Mouse (Mus musculus): ENCODE measurements around the gene E130114P18Rik. TPM values are rescaled to one million over a fixed set of nuclear protein-coding genes. Genes with fewer than 3 reads are reported as not detected.

The E130114P18Rik gene
- polyA plus RNA-seq, 1 experiment: not detected

GRCm38 (mm10) chr4:97808885-97809284 lies 31.0 kb upstream of the E130114P18Rik start:
- TF ChIP-seq TAL1 (IDR thresholded peaks at IDR 0.05; ENCODE audit: low read length) (no peak), GATA1 (IDR thresholded peaks at IDR 0.05; ENCODE audit: low read length) (no peak)
- Histone ChIP-seq H3K4me1 (ENCODE audit: control insufficient read depth) (peaks cover 4% of the 10 kb centered on the region; the same call in 1 of the 2 replicates), H3K27me3 (ENCODE audit: control insufficient read depth) (no peaks in the 10 kb centered on the region), H3K4me3 (replicated peaks) (no peak overlapping the region), H3K36me3 (ENCODE audit: control insufficient read depth) (no peaks in the 10 kb centered on the region), H3K9me3 (ENCODE audit: control insufficient read depth, low read length) (no peaks in the 10 kb centered on the region)

- Histone ChIP-seq H3K27me3 (ENCODE audit: control insufficient read depth) (no peaks in the 10 kb centered on the region), H3K4me3 (replicated peaks) (no peak overlapping the region), H3K36me3 (ENCODE audit: control insufficient read depth) (no peaks in the 10 kb centered on the region; the same call in 1 of the 2 replicates), H3K4me1 (ENCODE audit: control insufficient read depth) (peaks cover 4% of the 10 kb centered on the region; the same call in 1 of the 2 replicates), H3K9me3 (ENCODE audit: control insufficient read depth, low read length) (no peaks in the 10 kb centered on the region)
- TF ChIP-seq GATA1 (IDR thresholded peaks at IDR 0.05; ENCODE audit: low read length): no peak
- no peak for TF ChIP-seq TAL1 (IDR thresholded peaks at IDR 0.05; ENCODE audit: low read length)
Measured at GRCm38 (mm10) chr4:97806924-97807323, 29.0 kb upstream of the E130114P18Rik start.

- H3K4me3 ChIP-seq (replicated peaks): no peak overlapping the region
- no peaks in the 10 kb centered on the region for H3K27me3 ChIP-seq (ENCODE audit: control insufficient read depth)
- H3K9me3 ChIP-seq (ENCODE audit: control insufficient read depth, low read length): no peaks in the 10 kb centered on the region
- peaks cover 4% of the 10 kb centered on the region; the same call in 1 of the 2 replicates for H3K4me1 ChIP-seq (ENCODE audit: control insufficient read depth)
- H3K36me3 ChIP-seq (ENCODE audit: control insufficient read depth): no peaks in the 10 kb centered on the region; the same call in 1 of the 2 replicates
- TF ChIP-seq GATA1 (IDR thresholded peaks at IDR 0.05; ENCODE audit: low read length) (no peak), TAL1 (IDR thresholded peaks at IDR 0.05; ENCODE audit: low read length) (no peak)
Measured at GRCm38 (mm10) chr4:97805896-97806808, 28.3 kb upstream of the E130114P18Rik start.

GRCm38 (mm10) chr4:97805255-97805654 lies 27.4 kb upstream of the E130114P18Rik start:
- Histone ChIP-seq H3K27me3 (ENCODE audit: control insufficient read depth) (no peaks in the 10 kb centered on the region), H3K4me3 (replicated peaks) (no peak overlapping the region), H3K4me1 (ENCODE audit: control insufficient read depth) (peaks cover 3% of the 10 kb centered on the region; the same call in 1 of the 2 replicates), H3K9me3 (ENCODE audit: control insufficient read depth, low read length) (no peaks in the 10 kb centered on the region), H3K36me3 (ENCODE audit: control insufficient read depth) (no peaks in the 10 kb centered on the region; the same call in 1 of the 2 replicates)
- no peak for TF ChIP-seq TAL1 (IDR thresholded peaks at IDR 0.05; ENCODE audit: low read length)

GRCm38 (mm10) chr4:97804638-97805037 lies 26.8 kb upstream of the E130114P18Rik start:
- TF ChIP-seq TAL1 (IDR thresholded peaks at IDR 0.05; ENCODE audit: low read length) (no peak), GATA1 (IDR thresholded peaks at IDR 0.05; ENCODE audit: low read length) (no peak)
- peaks cover 2% of the 10 kb centered on the region; the same call in 1 of the 2 replicates for H3K4me1 ChIP-seq (ENCODE audit: control insufficient read depth)
- H3K9me3 ChIP-seq (ENCODE audit: control insufficient read depth, low read length): no peaks in the 10 kb centered on the region
- H3K27me3 ChIP-seq (ENCODE audit: control insufficient read depth): no peaks in the 10 kb centered on the region
- H3K4me3 ChIP-seq (replicated peaks): no peak overlapping the region
- no peaks in the 10 kb centered on the region; the same call in 1 of the 2 replicates for H3K36me3 ChIP-seq (ENCODE audit: control insufficient read depth)

- Histone ChIP-seq H3K36me3 (ENCODE audit: control insufficient read depth) (no peaks in the 10 kb centered on the region; the same call in 1 of the 2 replicates), H3K27me3 (ENCODE audit: control insufficient read depth) (no peaks in the 10 kb centered on the region), H3K4me1 (ENCODE audit: control insufficient read depth) (no peaks in the 10 kb centered on the region), H3K9me3 (ENCODE audit: control insufficient read depth, low read length) (no peaks in the 10 kb centered on the region), H3K4me3 (replicated peaks) (no peak overlapping the region)
- TF ChIP-seq GATA1 (IDR thresholded peaks at IDR 0.05; ENCODE audit: low read length): no peak
- TF ChIP-seq TAL1 (IDR thresholded peaks at IDR 0.05; ENCODE audit: low read length): no peak
Measured at GRCm38 (mm10) chr4:97803791-97804190, 25.9 kb upstream of the E130114P18Rik start.

GRCm38 (mm10) chr4:97796505-97796904 lies 18.6 kb upstream of the E130114P18Rik start:
- H3K9me3 ChIP-seq (ENCODE audit: control insufficient read depth, low read length): no peaks in the 10 kb centered on the region
- H3K36me3 ChIP-seq (ENCODE audit: control insufficient read depth): no peaks in the 10 kb centered on the region
- H3K27me3 ChIP-seq (ENCODE audit: control insufficient read depth): no peaks in the 10 kb centered on the region
- no peaks in the 10 kb centered on the region for H3K4me1 ChIP-seq (ENCODE audit: control insufficient read depth)
- H3K4me3 ChIP-seq (replicated peaks): no peak overlapping the region
- TF ChIP-seq GATA1 (IDR thresholded peaks at IDR 0.05; ENCODE audit: low read length) (no peak), TAL1 (IDR thresholded peaks at IDR 0.05; ENCODE audit: low read length) (no peak)

- Histone ChIP-seq H3K36me3 (ENCODE audit: control insufficient read depth) (no peaks in the 10 kb centered on the region), H3K9me3 (ENCODE audit: control insufficient read depth, low read length) (no peaks in the 10 kb centered on the region), H3K4me1 (ENCODE audit: control insufficient read depth) (no peaks in the 10 kb centered on the region), H3K4me3 (replicated peaks) (no peak overlapping the region), H3K27me3 (ENCODE audit: control insufficient read depth) (no peaks in the 10 kb centered on the region)
- TF ChIP-seq TAL1 (IDR thresholded peaks at IDR 0.05; ENCODE audit: low read length): no peak
- TF ChIP-seq GATA1 (IDR thresholded peaks at IDR 0.05; ENCODE audit: low read length): no peak
Measured at GRCm38 (mm10) chr4:97795957-97796356, 18.1 kb upstream of the E130114P18Rik start.

GRCm38 (mm10) chr4:97794865-97795264 lies 17.0 kb upstream of the E130114P18Rik start:
- Histone ChIP-seq H3K36me3 (ENCODE audit: control insufficient read depth) (no peaks in the 10 kb centered on the region), H3K4me1 (ENCODE audit: control insufficient read depth) (no peaks in the 10 kb centered on the region), H3K4me3 (replicated peaks) (no peak overlapping the region), H3K27me3 (ENCODE audit: control insufficient read depth) (no peaks in the 10 kb centered on the region), H3K9me3 (ENCODE audit: control insufficient read depth, low read length) (no peaks in the 10 kb centered on the region)
- TF ChIP-seq GATA1 (IDR thresholded peaks at IDR 0.05; ENCODE audit: low read length): no peak
- no peak for TF ChIP-seq TAL1 (IDR thresholded peaks at IDR 0.05; ENCODE audit: low read length)

Data from erythroblast, embryonic 14.5 days (primary cell).